Mouse (Mus musculus) testis, adult 2 months (tissue): ENCODE results near the gene Lpin3.

Source experiments
- CTCF ChIP-seq: fragments of 200-500 bp; IDR thresholded peaks from 2 replicates; pipeline ENCODE4 v1.5.1; 2012; ENCODE audit warnings: low read depth, mild to moderate bottlenecking, inconsistent platforms, low read length, moderate library complexity; ENCODE audit not compliant: control insufficient read depth, insufficient read depth, insufficient replicate concordance
- POLR2A ChIP-seq: fragments of 200-500 bp; IDR thresholded peaks from 2 replicates; pipeline ENCODE4 v1.6.1; 2012; ENCODE audit warnings: low read depth, mild to moderate bottlenecking, inconsistent platforms, low read length, moderate library complexity; ENCODE audit not compliant: control insufficient read depth

GRCm38 (mm10) chr2:160912231-160912671, 31.8 kb downstream of the Lpin3 start, which contains the start of gene Emilin3:
- TF ChIP-seq CTCF (no peak), POLR2A (no peak)
